Mouse (Mus musculus): ENCODE measurements around the gene Comtd1.

Comtd1 gene

DNA sequence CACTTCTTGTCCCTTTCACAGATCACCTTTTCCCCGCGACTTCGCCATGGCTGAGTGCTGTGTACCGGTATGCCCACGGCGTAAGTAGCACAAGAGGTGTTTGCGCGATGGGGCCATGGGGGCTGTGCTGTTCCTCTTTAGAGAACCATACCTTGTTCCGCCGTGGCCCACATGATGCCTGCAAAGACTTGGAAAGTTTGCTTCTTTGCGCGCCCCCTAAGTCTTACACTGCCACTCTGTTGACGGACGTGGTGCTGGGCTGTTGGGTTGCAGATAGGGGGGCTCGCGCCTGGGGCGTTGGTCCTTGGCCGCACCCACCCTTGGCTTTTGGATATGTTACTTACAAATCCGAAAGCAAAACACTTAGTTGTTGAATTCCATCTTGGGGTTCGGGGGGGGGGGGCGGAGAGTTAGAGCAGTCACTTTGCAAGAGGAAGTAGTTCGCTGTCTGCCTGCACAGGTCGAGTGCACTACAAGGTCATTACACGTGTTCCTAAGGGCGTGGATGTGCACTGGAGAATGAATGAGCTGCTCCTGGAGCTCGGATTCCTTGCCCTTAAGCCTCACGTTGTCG lies 16.9 kb downstream of the Comtd1 start:
- DNase-seq = no peak

GRCm38 (mm10) chr14:21830876-21831767 lies 17.7 kb downstream of the Comtd1 start:
- DNase-seq = peak; percentile 96 to 98

- no peak for DNase-seq
Observed at GRCm38 (mm10) chr14:21825786-21826491, 22.8 kb downstream of the Comtd1 start.

- no peak for DNase-seq
Observed at GRCm38 (mm10) chr14:21824938-21825337, 23.8 kb downstream of the Comtd1 start, which contains the start of gene Vdac2. Gene Vdac2, plus strand, starts transcription at chr14:21825238.

DNA sequence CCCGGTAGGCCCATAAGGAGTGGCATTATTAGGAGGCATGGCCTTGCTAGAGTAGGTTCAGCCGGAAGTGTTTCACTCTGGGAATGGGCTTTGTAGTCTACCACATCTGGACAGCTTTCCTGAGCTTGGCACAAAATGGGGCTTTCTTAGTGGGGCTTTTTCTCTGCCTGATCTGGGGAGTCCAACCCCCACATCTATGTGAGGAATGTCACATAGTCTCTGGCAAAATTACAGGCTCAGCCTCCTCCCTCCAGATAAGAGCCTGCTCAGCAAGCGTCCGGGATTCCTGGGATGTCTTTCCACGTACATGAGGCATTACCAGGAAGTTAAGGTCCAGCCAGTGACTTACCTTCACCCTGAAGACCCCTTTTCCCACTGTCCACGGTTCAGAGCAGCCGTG lies 24.9 kb downstream of the Comtd1 start:
- DNase-seq = no peak

DNA sequence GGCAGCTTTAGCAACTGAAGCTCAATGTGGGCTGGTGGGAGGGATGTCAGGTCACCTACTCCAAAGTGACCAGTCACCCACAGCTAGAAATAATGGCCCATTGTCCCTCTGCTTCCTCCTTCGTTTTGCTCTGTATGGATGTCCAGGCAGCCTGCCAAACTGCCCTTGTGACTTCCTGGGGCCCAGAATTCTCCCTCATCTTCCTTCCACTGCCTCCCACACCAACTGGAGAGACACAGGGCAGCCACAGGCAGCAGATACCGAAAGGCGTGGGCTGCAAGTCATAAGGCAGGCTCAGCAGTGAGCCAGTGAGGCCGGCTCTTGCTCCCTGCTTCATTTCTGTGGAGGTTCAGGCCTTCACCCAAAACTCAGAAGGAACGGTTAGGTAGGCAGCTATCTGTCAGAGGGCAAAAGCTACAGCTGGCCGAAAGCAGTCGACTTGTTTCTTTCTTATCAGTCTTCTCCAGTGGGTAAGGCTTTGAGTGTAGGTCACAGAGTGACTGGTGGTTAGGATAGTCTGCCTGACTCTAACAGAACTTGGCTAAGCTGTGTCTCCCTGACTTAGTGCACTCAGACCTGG lies 25.9 kb downstream of the Comtd1 start:
- DNase-seq = peak; percentile 60 to 63

DNA sequence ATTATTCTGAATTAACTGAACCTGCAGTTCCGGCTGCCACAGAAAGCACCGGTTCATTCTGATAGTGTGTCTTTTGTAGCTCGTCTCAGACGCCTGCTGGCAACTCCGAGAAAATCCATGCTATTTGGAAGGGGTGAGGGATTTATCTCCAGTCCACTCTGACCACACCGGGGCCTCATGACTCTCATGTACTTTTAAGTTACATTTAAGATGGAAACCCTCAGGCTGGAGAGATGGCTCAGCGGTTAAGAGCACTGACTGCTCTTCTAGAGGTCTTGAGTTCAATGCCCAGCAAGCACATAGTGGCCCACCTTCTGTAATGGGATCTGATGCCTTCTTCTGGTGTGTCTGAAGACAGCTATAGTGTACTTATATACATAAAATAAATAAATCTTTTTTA lies 26.5 kb downstream of the Comtd1 start:
- DNase-seq = no peak

- no peak for DNase-seq
Observed at GRCm38 (mm10) chr14:21820880-21821505, 27.8 kb downstream of the Comtd1 start.

GRCm38 (mm10) chr14:21817453-21817852 lies 31.3 kb downstream of the Comtd1 start:
- DNase-seq = no peak

- DNase-seq = no peak
Observed at GRCm38 (mm10) chr14:21816255-21816654, 32.5 kb downstream of the Comtd1 start.

DNA sequence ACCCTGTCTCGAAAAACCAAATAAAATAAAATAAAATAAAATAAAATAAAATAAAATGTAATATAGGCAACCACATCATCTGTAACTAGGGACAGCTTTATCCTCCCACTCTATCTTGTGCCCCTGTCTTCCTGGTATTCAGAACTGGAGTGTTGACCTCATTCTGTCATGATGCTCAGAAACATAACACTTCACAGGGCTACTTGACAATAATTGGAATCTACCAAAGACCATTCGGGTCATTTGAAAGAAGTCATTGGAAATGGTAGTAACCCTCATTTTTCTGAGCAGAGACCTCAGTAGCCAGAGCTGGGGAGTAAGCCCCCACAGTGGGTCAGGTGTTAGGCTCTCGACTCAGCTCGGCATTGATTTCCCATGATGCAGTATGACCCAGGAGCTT lies 34.2 kb downstream of the Comtd1 start:
- no peak for DNase-seq

DNA sequence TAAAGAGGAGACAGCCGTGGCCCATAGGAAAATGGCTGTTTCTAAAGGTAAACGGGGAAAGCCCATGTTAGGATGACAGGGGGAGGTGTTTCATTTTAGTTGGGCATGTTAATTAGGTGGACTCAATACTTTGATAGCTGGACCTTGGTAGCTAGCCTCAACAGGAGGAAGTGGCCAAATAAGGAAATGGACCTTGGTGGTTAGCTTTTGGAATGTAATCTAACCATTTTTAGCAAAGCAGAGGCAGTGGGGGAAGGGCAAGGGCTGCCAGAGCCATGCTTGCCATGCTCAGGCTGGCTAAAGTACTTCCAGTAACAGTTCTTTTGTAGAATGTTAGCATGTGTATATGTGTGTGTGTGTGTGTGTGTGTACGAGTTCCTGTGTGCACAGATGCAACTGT lies 34.9 kb downstream of the Comtd1 start:
- no peak for DNase-seq

DNA sequence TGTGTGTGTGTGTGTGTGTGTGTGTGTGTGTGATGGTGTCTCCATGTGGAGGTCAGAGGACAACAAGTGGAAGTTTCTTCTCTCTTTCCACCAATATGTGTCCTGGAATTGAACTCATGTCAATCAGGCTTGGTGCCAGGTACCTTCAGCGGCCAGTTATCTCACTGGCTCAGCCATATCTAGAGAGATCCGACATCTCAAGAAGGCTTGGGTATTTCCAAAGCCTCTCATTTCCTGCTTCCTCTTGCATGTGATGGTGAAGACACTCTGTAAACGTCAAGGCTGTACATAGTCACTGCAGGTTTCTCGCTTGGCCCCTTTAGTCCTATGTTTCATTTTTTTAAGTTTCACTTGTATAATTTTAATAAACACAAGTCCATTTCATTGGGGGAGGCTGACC lies 35.6 kb downstream of the Comtd1 start:
- no peak for DNase-seq

GRCm38 (mm10) chr14:21812590-21813162 lies 36.1 kb downstream of the Comtd1 start:
- DNase-seq = peak; percentile 75 to 79

DNA sequence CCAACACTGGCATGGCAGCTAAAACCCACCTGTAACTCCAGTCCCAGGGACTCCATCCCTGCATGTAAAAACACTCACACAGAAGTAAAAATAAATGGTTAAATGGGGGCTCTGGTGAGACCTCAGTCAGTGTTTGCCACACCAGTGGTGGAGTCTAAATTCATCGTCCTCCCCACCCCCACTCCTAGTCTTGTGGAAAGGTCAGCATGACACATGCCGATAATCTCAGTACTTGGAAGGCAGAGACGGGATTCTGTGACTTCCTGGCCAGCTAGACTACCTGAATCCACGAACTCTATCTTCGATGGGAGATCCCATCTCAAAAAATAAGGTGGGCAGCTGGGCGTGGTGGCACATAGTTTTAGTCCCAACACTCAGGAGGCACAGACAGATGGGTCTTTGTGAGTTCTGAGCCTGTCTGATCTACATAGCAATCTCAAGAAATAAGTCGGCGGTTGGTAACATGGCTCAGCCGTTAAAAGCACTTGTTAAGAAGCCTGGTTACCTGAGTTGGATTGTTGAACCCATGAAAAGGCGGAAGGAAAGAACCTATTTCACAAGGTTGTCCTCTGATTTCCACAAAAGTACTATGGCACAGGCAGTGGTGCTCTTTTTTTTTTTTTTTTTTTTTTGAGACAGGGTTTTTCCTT lies 36.9 kb downstream of the Comtd1 start:
- no peak for DNase-seq

- DNase-seq = no peak
Observed at GRCm38 (mm10) chr14:21811301-21811700, 37.5 kb downstream of the Comtd1 start.

DNA sequence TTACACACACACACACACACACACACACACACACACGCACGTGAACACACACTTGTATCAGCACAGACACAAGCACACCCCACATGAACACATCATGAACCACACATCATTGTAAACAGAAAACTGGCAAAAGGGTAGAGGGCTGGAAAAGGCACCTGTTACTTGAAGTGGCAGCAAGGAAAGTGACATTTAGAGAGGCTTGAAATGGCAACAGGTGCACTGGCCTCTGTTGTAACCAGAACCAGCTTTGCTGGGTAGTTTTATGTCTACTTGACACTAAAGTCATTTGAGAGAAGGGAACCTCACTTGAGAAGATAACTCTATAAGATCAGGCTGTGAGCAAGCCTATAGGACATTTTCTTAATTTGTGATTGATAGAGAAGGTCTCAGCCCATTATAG lies 39.4 kb downstream of the Comtd1 start:
- no peak for DNase-seq

- no peak for DNase-seq
Observed at GRCm38 (mm10) chr14:21808208-21808922, 40.4 kb downstream of the Comtd1 start.

DNA sequence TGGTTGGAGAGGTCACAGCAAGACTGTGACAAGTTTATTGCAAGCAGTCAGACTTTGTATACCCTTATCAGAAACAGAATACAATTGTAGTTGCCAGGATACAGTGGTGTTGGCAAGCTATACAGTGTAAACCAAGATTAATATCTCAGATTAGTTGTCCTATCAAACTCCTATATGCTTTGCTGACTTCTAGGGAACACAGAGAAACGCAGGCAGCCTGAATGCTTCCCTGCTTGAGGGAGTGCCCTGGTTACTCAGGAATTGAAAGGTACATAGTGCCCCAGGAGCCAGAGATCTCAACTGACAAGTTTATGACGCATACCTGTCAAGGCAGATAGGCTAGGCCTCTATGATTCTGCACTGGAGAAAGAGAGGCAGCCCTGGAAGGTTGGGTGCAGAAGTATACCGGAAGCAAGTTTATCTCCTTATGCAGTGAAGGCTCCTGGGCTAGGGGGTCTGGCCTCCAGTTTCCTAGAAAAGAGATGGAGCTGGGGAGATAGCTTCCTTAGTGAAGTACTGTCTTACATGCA lies 42.1 kb downstream of the Comtd1 start:
- no peak for DNase-seq

- no peak for DNase-seq
Observed at GRCm38 (mm10) chr14:21806203-21806602, 42.6 kb downstream of the Comtd1 start.

Measured in cerebellum, adult 18-20 months (tissue).